Mouse (Mus musculus): Measurements from ENCODE around the gene Akap9. TPM values are rescaled to one million over a fixed set of nuclear protein-coding genes. Genes with fewer than 3 reads are reported as not detected.

Akap9 gene
- polyA plus RNA-seq, 1 experiment, result 13.9 TPM

GRCm38 (mm10) chr5:4060313-4060712 is 132.5 kb downstream of the Akap9 start:
- peaks cover 33% of the 10 kb centered on the region for H3K36me3 ChIP-seq (ENCODE audit: control insufficient read depth, insufficient read depth, low read length)
- WGBS, result 98% methylated on average over 8 of the region's 8 CpGs
- H3K27ac ChIP-seq (ENCODE audit: control insufficient read depth, insufficient read depth, low read length), result no peak overlapping the region
- H3K4me3 ChIP-seq (ENCODE audit: control insufficient read depth, insufficient read depth, low read length), result no peak overlapping the region
- no peaks in the 10 kb centered on the region for H3K27me3 ChIP-seq (ENCODE audit: control insufficient read depth, insufficient read depth, low read length)
- TF ChIP-seq CTCF (IDR thresholded peaks at IDR 0.05; ENCODE audit: borderline replicate concordance, control insufficient read depth, extremely low read depth, insufficient read depth, low read length, poor library complexity), result no peak
- no peak for TF ChIP-seq POLR2A (IDR thresholded peaks at IDR 0.05; ENCODE audit: control insufficient read depth, extremely low read depth, insufficient read depth, low read length, poor library complexity)
- H3K4me1 ChIP-seq (replicated peaks; ENCODE audit: control insufficient read depth, insufficient read depth, low read length), result no peaks in the 10 kb centered on the region
- DNase-seq, result no peak

GRCm38 (mm10) chr5:4066476-4067115 is 138.7 kb downstream of the Akap9 start:
- no peak for DNase-seq
- TF ChIP-seq CTCF (IDR thresholded peaks at IDR 0.05; ENCODE audit: borderline replicate concordance, control insufficient read depth, extremely low read depth, insufficient read depth, low read length, poor library complexity), result no peak
- TF ChIP-seq POLR2A (IDR thresholded peaks at IDR 0.05; ENCODE audit: control insufficient read depth, extremely low read depth, insufficient read depth, low read length, poor library complexity), result no peak
- H3K27me3 ChIP-seq (ENCODE audit: control insufficient read depth, insufficient read depth, low read length), result no peaks in the 10 kb centered on the region
- WGBS, result 97% methylated on average over 18 of the region's 18 CpGs
- H3K4me3 ChIP-seq (ENCODE audit: control insufficient read depth, insufficient read depth, low read length), result no peak overlapping the region
- H3K4me1 ChIP-seq (replicated peaks; ENCODE audit: control insufficient read depth, insufficient read depth, low read length), result no peaks in the 10 kb centered on the region
- no peak overlapping the region for H3K27ac ChIP-seq (ENCODE audit: control insufficient read depth, insufficient read depth, low read length)
- H3K36me3 ChIP-seq (ENCODE audit: control insufficient read depth, insufficient read depth, low read length), result peaks cover 32% of the 10 kb centered on the region

GRCm38 (mm10) chr5:4067203-4067602 is 139.3 kb downstream of the Akap9 start:
- no peak overlapping the region for H3K27ac ChIP-seq (ENCODE audit: control insufficient read depth, insufficient read depth, low read length)
- 94% methylated on average over 3 of the region's 3 CpGs for WGBS
- DNase-seq, result no peak
- H3K27me3 ChIP-seq (ENCODE audit: control insufficient read depth, insufficient read depth, low read length), result no peaks in the 10 kb centered on the region
- peaks cover 26% of the 10 kb centered on the region for H3K36me3 ChIP-seq (ENCODE audit: control insufficient read depth, insufficient read depth, low read length)
- H3K4me1 ChIP-seq (replicated peaks; ENCODE audit: control insufficient read depth, insufficient read depth, low read length), result no peaks in the 10 kb centered on the region
- TF ChIP-seq CTCF (IDR thresholded peaks at IDR 0.05; ENCODE audit: borderline replicate concordance, control insufficient read depth, extremely low read depth, insufficient read depth, low read length, poor library complexity), result no peak
- TF ChIP-seq POLR2A (IDR thresholded peaks at IDR 0.05; ENCODE audit: control insufficient read depth, extremely low read depth, insufficient read depth, low read length, poor library complexity), result no peak
- no peak overlapping the region for H3K4me3 ChIP-seq (ENCODE audit: control insufficient read depth, insufficient read depth, low read length)

- Histone ChIP-seq H3K27ac (ENCODE audit: control insufficient read depth, insufficient read depth, low read length) (no peak overlapping the region), H3K4me1 (replicated peaks; ENCODE audit: control insufficient read depth, insufficient read depth, low read length) (no peaks in the 10 kb centered on the region), H3K27me3 (ENCODE audit: control insufficient read depth, insufficient read depth, low read length) (no peaks in the 10 kb centered on the region), H3K4me3 (ENCODE audit: control insufficient read depth, insufficient read depth, low read length) (no peak overlapping the region), H3K36me3 (ENCODE audit: control insufficient read depth, insufficient read depth, low read length) (peaks cover 23% of the 10 kb centered on the region)
- no peak for DNase-seq
- 97% methylated on average over 3 of the region's 3 CpGs for WGBS
- TF ChIP-seq POLR2A (IDR thresholded peaks at IDR 0.05; ENCODE audit: control insufficient read depth, extremely low read depth, insufficient read depth, low read length, poor library complexity), result no peak
These were observed 151.2 kb downstream of the Akap9 start for GRCm38 (mm10) chr5:4079086-4079485.

- TF ChIP-seq POLR2A (IDR thresholded peaks at IDR 0.05; ENCODE audit: control insufficient read depth, extremely low read depth, insufficient read depth, low read length, poor library complexity) (no peak), CTCF (IDR thresholded peaks at IDR 0.05; ENCODE audit: borderline replicate concordance, control insufficient read depth, extremely low read depth, insufficient read depth, low read length, poor library complexity) (no peak)
- Histone ChIP-seq H3K4me3 (ENCODE audit: control insufficient read depth, insufficient read depth, low read length) (no peak overlapping the region), H3K27me3 (ENCODE audit: control insufficient read depth, insufficient read depth, low read length) (no peaks in the 10 kb centered on the region), H3K4me1 (replicated peaks; ENCODE audit: control insufficient read depth, insufficient read depth, low read length) (no peaks in the 10 kb centered on the region), H3K36me3 (ENCODE audit: control insufficient read depth, insufficient read depth, low read length) (peaks cover 23% of the 10 kb centered on the region), H3K27ac (ENCODE audit: control insufficient read depth, insufficient read depth, low read length) (no peak overlapping the region)
- WGBS, result 93% methylated on average over 2 of the region's 2 CpGs
- no peak for DNase-seq
These were observed 153.0 kb downstream of the Akap9 start for GRCm38 (mm10) chr5:4080861-4081260.

GRCm38 (mm10) chr5:4081513-4081912 is 153.7 kb downstream of the Akap9 start:
- WGBS, result 77% methylated on average over 2 of the region's 2 CpGs
- H3K27me3 ChIP-seq (ENCODE audit: control insufficient read depth, insufficient read depth, low read length), result no peaks in the 10 kb centered on the region
- H3K36me3 ChIP-seq (ENCODE audit: control insufficient read depth, insufficient read depth, low read length), result peaks cover 25% of the 10 kb centered on the region
- no peak for DNase-seq
- H3K27ac ChIP-seq (ENCODE audit: control insufficient read depth, insufficient read depth, low read length), result no peak overlapping the region
- H3K4me1 ChIP-seq (replicated peaks; ENCODE audit: control insufficient read depth, insufficient read depth, low read length), result no peaks in the 10 kb centered on the region
- H3K4me3 ChIP-seq (ENCODE audit: control insufficient read depth, insufficient read depth, low read length), result no peak overlapping the region
- TF ChIP-seq POLR2A (IDR thresholded peaks at IDR 0.05; ENCODE audit: control insufficient read depth, extremely low read depth, insufficient read depth, low read length, poor library complexity), result no peak
- no peak for TF ChIP-seq CTCF (IDR thresholded peaks at IDR 0.05; ENCODE audit: borderline replicate concordance, control insufficient read depth, extremely low read depth, insufficient read depth, low read length, poor library complexity)

- DNase-seq, result no peak
- no peaks in the 10 kb centered on the region for H3K27me3 ChIP-seq (ENCODE audit: control insufficient read depth, insufficient read depth, low read length)
- H3K4me1 ChIP-seq (replicated peaks; ENCODE audit: control insufficient read depth, insufficient read depth, low read length), result no peaks in the 10 kb centered on the region
- no peak overlapping the region for H3K4me3 ChIP-seq (ENCODE audit: control insufficient read depth, insufficient read depth, low read length)
- H3K36me3 ChIP-seq (ENCODE audit: control insufficient read depth, insufficient read depth, low read length), result peaks cover 23% of the 10 kb centered on the region
- TF ChIP-seq POLR2A (IDR thresholded peaks at IDR 0.05; ENCODE audit: control insufficient read depth, extremely low read depth, insufficient read depth, low read length, poor library complexity), result no peak
- no peak for TF ChIP-seq CTCF (IDR thresholded peaks at IDR 0.05; ENCODE audit: borderline replicate concordance, control insufficient read depth, extremely low read depth, insufficient read depth, low read length, poor library complexity)
- WGBS, result 98% methylated on average over 7 of the region's 7 CpGs
- no peak overlapping the region for H3K27ac ChIP-seq (ENCODE audit: control insufficient read depth, insufficient read depth, low read length)
These were observed 157.1 kb downstream of the Akap9 start for GRCm38 (mm10) chr5:4084948-4085347.
